Mouse (Mus musculus): ENCODE measurements around the gene Fam104a. TPM values are rescaled to one million over a fixed set of nuclear protein-coding genes. Genes with fewer than 3 reads are reported as not detected.

The Fam104a gene
- total RNA-seq, 2 experiments from 2014 or later, result 28.1 to 29.3 TPM

DNA sequence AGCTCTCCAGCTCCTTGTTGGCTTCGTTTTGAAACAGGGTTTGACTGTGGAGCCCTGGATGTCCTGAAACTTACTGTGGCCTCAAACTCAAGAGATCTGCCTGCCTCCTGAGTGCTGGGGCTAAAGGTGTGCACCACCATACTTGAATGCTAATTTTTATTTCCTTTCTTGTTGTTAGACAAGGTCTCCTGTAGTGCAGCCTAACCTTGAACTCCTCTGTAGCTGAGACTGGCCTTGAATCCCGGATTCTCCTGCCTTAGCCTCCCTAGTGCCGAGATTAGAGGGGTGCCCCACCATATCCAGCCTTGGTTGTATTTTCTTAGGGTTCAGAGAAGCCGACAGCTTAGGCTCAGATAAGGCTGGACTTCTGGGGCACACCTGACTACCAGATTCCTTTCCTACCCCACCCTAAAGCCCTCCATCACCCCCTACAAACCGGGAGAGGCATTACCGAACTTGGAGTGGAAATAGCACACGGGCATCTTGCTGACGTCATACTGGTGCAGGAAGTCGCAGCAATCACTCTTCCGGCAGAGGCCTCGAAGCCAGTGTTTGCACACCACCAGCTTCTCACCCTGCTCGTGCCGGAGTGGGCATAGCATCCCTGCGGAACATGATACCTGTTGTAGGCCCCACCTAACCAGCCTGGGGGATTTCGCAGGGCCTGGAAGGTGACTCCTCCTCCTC lies 22.2 kb upstream of the Fam104a start:
- intact Hi-C loops (cut with DNase I), result no loop called here
- DNase-seq, result no peak

DNA sequence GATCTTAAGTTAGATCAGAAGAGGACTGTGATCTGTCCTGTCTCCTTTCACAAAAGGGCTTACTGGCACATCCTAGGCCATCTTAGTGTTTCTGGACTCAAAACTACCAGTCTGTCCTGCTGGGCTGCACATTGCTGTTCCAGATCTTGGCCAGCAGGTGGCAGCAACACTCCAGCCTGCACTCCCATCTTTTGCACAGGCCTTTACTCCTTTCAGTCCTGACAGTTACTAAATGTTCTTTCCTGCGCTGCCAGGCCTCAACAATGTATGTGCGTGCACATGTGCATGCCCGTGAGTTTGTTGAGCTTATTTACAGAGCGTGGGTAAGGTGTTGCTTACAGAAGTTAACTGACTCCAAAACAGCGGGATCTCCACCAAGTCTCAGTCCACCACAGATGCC lies 19.8 kb upstream of the Fam104a start:
- intact Hi-C loops (cut with DNase I), result loop anchor here (2.0 kb wide), 1 partner anchor 107 kb away; no protein-coding TSS in a partner anchor
- DNase-seq, result peak; percentile 66

- intact Hi-C loops (cut with DNase I), result no loop called here
- DNase-seq, result no peak
These were observed 15.7 kb upstream of the Fam104a start for GRCm38 (mm10) chr11:113699643-113700042.

DNA sequence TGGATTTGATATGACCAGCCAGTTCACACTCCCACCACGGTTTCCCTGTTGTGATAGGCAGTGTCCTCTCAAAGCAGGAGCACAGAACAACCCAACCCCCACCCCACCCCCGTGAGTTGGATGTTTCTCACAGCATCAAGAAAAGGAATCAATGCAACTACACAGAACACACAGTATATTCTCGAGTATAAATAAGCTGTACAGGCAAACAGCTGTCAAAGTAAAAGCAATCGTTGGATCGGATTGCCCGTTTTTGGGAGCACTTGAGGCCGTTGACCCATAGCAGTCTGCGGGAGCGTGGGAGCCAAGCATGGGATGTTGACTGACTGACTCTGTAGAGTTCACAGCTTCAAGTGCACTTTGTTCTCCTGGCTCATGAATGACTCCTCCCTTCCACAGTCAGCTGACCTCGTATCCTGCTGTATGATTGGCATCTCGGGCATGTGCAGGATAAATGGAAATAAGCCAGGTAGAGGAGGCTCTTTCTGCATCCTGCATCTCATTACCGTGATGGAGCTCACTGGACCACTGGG lies 14.1 kb upstream of the Fam104a start:
- no peak for DNase-seq
- intact Hi-C loops (cut with DNase I), result no loop called here

DNA sequence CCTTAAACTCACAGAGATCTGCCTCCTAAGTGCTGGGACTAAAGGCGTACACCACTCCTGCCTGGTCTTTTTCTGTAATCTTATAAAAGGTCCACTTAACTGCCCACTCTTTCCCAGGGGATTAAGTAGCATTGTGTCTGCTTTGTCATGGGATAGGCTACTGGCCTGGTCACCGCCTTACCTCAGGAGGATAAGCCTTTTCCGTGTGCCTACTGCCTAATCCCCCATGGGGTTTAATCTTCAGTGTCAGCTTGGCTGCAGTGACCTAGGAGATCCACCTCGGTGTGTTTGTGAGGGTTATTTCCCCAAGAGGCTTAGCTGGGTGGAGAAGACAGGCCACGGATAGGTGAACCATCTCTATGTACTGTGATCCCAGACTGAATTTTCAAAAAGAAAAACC lies 13.6 kb upstream of the Fam104a start:
- intact Hi-C loops (cut with DNase I), result no loop called here
- DNase-seq, result no peak

- intact Hi-C loops (cut with DNase I), result no loop called here
- DNase-seq, result no peak
These were observed 7.9 kb upstream of the Fam104a start for GRCm38 (mm10) chr11:113691851-113692250.

DNA sequence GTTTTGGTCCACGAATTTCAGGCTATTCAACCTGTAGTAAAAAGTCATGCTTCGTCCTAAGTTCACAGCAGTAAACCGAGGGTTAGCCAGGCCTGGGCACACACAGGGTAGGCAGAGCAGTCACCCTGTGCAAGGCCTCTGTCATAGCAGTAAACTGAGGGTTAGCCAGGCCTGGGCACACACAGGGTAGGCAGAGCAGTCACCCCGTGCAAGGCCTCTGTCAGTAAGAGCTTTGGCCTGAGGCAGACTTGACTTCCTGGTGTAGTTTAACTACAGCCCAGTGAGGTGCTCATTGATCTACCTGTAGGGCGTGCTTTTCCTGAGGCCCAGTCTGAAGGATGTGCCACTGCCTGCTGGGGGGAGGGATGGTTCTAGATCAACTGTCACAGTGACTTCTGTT lies 7.4 kb upstream of the Fam104a start:
- no peak for DNase-seq
- intact Hi-C loops (cut with DNase I), result no loop called here

DNA sequence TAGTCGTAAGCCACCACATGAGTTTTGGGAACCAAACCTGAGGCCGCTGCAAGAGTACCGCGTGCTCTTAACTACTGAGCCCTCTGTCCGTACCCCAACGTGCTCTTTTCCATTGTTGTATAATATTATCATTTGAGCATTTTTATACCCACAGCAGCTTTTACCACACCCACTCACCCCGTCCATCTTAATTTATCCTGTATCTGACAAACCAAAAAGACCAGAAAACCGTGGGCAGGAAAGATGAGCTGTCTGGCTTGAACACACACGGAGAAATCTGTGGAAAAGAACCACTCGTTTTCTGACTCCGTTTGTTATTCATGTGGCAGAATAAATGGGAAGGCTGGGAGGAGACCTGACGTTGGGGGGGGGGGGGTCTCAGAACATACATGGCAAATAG lies 6.6 kb upstream of the Fam104a start:
- no peak for DNase-seq
- intact Hi-C loops (cut with DNase I), result no loop called here

DNA sequence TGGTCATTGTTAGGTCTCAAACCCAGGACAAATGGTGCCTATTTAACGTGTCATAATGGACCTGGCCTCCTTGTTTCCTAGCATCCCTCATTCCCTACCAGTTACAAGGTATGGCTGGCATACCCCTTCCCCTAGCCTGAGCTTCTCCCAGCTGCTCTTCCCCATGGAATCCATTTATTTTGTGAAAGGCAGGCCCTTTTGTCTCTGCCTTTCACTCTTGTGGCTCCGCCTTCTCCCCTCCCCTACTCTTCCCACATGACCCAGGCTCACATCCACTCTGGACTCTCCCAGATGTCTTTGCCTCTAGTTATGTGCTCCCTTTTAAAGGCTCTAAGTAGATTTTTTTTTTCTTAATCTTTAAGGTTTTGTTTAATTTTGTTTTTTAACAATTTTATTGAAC lies 3.1 kb upstream of the Fam104a start:
- DNase-seq, result no peak
- intact Hi-C loops (cut with DNase I), result no loop called here

DNA sequence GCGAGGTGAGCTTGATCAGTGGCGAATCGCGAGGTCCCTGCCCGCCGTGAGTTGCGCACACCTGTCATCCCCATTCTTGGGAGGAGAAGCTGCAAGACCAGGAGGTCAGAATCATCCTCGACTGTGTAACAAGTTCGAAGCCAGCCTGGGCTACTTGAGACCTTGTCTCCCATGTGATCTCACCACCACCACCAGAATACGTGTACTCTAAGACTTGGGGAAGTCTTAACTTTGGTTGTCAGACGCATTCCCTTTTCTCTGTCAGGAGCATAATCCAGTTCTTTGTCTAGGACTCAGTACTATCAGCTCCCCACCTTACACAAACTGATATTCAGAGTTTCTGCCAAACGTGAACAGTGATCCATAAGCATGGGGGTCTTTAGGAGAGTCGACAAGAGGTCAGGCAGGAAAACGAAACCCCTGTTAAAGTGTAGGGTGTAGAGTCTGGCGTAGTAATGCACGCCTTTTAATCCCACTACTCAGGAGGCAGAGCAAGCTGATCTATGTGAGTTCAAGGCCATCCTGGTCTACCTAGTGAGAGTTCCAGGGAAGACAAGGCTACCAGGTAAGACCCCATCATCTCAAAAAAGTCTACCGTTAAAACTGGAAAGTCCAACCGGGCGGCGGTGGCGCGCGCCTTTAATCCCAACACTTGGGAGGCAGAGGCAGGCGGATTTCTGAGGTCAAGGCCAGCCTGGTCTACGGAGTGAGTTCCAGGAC lies 912 bp upstream of the Fam104a start:
- DNase-seq, result no peak
- intact Hi-C loops (cut with DNase I), result no loop called here

DNA sequence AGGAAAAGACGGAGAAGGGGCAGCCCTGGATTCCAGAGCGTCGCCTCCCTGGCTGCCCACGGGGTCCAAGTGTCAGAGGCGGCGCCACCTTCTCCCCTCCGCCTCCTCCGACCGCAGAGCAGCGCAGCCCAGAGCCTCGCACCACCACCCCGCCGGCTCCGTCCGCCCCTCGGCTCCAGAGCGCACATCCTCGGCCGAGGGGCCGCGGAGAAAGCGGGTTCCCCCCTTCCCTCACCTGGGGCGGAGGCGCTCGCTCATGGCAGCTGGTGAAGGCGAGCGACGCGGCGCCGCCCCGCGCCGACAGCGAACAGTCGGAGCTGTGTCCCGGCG lies 363 bp downstream of the Fam104a start:
- intact Hi-C loops (cut with DNase I), result no loop called here
- DNase-seq, result no peak

DNA sequence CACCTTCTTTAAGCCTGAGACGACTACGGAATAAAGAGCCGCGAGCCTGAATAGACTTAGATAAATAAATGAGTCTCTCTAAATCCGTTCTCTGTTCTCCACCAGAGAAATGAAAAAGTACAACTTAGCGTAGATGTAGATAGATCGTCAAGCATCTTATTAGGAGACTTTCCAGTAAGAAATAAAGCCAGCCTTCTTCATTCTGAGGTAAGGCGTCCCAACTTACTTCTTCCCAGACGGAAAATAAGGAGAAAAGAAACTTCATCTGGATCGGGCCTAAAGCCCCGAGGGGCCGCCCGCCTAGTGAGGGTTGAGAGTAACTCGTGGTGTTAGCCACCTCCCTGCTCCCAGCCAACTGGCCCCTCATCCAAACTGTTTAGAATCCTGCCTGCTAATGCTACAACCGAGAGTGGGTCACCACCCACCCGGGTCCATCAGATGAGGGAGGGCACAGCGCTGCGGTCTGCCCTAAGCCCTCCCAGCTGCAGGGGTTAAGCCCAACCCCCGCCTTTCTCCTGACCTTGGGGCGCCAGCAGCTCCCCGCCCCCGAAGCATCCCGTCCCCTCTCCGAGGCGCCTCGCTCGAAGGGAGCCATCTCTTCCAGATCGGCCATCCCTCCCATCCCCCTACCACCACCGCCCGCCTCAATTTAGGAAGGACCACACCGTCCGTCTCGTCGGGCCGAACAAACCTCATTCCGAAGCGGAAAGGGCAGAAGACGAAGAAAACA lies 893 bp downstream of the Fam104a start:
- DNase-seq, result peak; percentile 57
- intact Hi-C loops (cut with DNase I), result no loop called here

DNA sequence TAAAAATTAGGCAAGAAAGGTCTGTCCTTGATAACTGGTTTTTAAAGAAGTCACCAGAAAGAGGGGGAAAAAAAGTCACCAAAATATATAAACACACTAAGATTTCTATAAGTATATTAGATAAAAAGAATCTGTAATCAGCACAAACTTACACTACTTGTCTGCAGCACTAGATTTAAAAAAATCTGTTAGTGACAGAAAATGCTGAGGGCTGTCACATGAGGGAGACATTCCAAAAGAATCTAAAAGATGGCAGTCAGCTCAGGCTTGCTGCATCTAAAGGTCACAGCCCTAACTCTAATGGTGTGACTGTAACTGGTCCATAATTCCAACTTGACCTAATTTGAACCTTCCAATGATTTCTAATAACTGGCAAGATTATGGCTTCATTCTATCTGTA lies 2.0 kb downstream of the Fam104a start:
- intact Hi-C loops (cut with DNase I), result no loop called here
- no peak for DNase-seq

- no peak for DNase-seq
- intact Hi-C loops (cut with DNase I), result no loop called here
These were observed 3.0 kb downstream of the Fam104a start for GRCm38 (mm10) chr11:113680954-113681353.

GRCm38 (mm10) chr11:113678373-113678772 lies 5.6 kb downstream of the Fam104a start:
- no peak for DNase-seq
- intact Hi-C loops (cut with DNase I), result no loop called here

GRCm38 (mm10) chr11:113677378-113677777 lies 6.6 kb downstream of the Fam104a start:
- DNase-seq, result no peak
- intact Hi-C loops (cut with DNase I), result no loop called here

DNA sequence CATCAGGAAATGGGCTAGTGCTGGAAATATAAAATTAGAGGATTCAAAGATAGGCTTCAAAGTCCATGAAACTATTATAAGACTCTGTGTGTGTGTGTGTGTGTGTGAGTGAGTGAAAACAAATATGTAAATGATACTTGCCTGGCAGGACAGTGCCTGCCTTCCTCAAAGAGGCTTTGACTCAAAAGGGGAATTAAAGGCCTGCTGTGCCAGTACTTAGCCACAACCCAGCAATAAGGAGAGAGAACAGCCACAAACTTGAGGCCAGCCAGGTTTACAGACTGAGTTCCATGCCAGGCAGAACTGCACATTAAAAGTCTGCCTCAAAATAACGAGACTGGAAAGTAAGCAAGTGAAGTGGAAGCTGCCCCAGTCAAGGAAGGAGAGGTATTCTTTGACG lies 7.1 kb downstream of the Fam104a start:
- no peak for DNase-seq
- intact Hi-C loops (cut with DNase I), result no loop called here

GRCm38 (mm10) chr11:113674595-113674994 lies 9.4 kb downstream of the Fam104a start:
- DNase-seq, result no peak
- intact Hi-C loops (cut with DNase I), result no loop called here

- no peak for DNase-seq
- intact Hi-C loops (cut with DNase I), result no loop called here
These were observed 10.3 kb downstream of the Fam104a start for GRCm38 (mm10) chr11:113673614-113674013.

GRCm38 (mm10) chr11:113669711-113670110 lies 14.2 kb downstream of the Fam104a start:
- intact Hi-C loops (cut with DNase I), result no loop called here
- no peak for DNase-seq

- no peak for DNase-seq
- intact Hi-C loops (cut with DNase I), result no loop called here
These were observed 15.1 kb downstream of the Fam104a start for GRCm38 (mm10) chr11:113668857-113669256.

DNA sequence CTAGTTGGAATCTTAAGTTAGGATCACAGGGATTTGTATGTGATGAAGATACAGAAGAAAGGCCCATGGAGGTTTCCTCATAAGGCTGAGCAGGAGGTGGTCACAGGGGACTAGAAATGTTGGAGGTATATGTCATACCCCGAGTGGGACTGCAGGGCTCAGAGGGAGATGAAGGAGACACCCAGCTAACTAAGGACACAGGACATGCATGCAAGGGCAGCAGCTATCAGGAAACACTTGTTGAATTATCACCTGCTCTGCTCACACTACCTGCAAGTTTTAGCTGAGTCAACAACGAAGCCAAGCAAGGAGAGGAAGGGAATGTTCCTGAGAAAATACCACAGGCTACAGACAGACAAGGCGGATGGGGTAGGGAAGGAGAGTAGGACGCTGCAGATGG lies 16.3 kb downstream of the Fam104a start:
- no peak for DNase-seq

More for the DNA sequence above, 16.3 kb downstream of the Fam104a start:
- intact Hi-C loops (cut with DNase I), result no loop called here
